Mouse (Mus musculus) ES-Bruce4 (cell line): ENCODE measurements at regions not wholly inside any gene's neighbourhood (a gene's known extent, or its start where the extent isn't known, plus 50 kb on each side); places are given as distances from the start of the nearest gene placed in this dataset.

ENCODE experiments used
- H3K27ac ChIP-seq: 2 replicates; pipeline ENCODE4 v1.5.1; 2012; ENCODE audit warnings: low read length, inconsistent platforms; ENCODE audit not compliant: insufficient read depth
- H3K27me3 ChIP-seq: 2 replicates; pipeline ENCODE4 v1.6.1; 2012; ENCODE audit warnings: mild to moderate bottlenecking, low read length, inconsistent platforms; ENCODE audit not compliant: control insufficient read depth, poor library complexity, insufficient read depth, severe bottlenecking
- H3K36me3 ChIP-seq: 2 replicates; pipeline ENCODE4 v1.6.1; 2012; ENCODE audit warnings: inconsistent platforms, mild to moderate bottlenecking, low read length, moderate library complexity; ENCODE audit not compliant: control insufficient read depth, poor library complexity, insufficient read depth, severe bottlenecking
- H3K4me1 ChIP-seq: one replicate; pipeline ENCODE4 v1.8.1; 2011; ENCODE audit warnings: low read length; ENCODE audit not compliant: control insufficient read depth, insufficient read depth
- H3K4me3 ChIP-seq: 2 replicates; pipeline ENCODE4 v1.5.1; 2011; ENCODE audit warnings: low read depth, mild to moderate bottlenecking, low read length
- H3K9ac ChIP-seq: 2 replicates; pipeline ENCODE4 v1.6.1; 2012; ENCODE audit warnings: low read depth, mild to moderate bottlenecking, inconsistent platforms; ENCODE audit not compliant: poor library complexity, severe bottlenecking
- H3K9me3 ChIP-seq: replicated peaks from 2 replicates; pipeline ENCODE4 v1.6.1; 2012; ENCODE audit warnings: mild to moderate bottlenecking, low read length, inconsistent platforms; ENCODE audit not compliant: control insufficient read depth, poor library complexity, insufficient read depth, severe bottlenecking
- CTCF ChIP-seq: IDR thresholded peaks from one replicate; pipeline ENCODE4 v1.8.1; 2011; ENCODE audit warnings: low read depth, low read length
- EP300 ChIP-seq: IDR thresholded peaks from 2 replicates; pipeline ENCODE4 v1.6.1; 2011; ENCODE audit warnings: low read depth, low read length; ENCODE audit not compliant: insufficient read depth
- POLR2A ChIP-seq: IDR thresholded peaks from one replicate; pipeline ENCODE4 v1.8.1; 2011; ENCODE audit warnings: low read length; ENCODE audit not compliant: insufficient read depth

DNA sequence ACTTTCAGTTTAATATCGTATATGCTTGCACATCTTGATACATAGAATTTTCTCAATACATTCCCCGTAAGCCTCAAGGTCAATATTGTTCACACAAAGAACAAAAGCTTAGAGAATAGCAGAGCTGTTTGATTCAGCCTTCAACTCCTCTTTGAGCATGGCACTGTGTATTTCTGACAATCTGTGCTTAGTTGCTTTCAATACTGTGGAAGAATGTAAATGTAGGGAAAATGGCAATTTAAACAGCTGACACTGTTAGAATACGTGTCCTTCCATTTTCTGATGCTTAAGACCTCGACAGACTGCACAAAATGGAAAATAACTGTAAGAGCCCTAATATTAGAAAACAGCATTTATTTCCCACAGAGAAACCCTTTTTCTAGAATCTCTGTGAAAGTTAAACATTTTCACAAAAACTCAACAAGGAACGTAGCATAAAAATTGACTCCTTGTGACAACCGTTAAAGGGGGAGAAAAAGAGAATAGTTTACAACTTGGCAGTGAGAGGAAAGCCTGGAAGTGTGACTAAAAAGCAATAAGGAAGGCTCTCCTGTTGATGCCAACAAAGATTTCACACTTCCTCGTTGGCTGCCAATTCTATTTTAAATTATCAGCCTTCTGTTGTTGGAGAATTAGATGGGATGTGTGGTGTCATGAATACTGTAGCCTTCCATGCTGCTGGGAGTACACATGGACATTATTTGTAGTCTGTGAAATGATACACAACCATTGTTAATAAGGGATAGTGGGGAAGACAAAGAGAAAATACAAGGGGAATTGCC, 297.9 kb downstream of the AI429214 start:
- H3K36me3 ChIP-seq = no peaks in the 10 kb centered on the region
- H3K9me3 ChIP-seq = no peaks in the 10 kb centered on the region
- no peaks in the 10 kb centered on the region for H3K4me1 ChIP-seq
- no peak overlapping the region for H3K27ac ChIP-seq
- no peak overlapping the region for H3K9ac ChIP-seq
- H3K4me3 ChIP-seq = no peak overlapping the region
- no peaks in the 10 kb centered on the region for H3K27me3 ChIP-seq
- TF ChIP-seq CTCF (no peak), EP300 (no peak), POLR2A (no peak)
